Mouse (Mus musculus) mesoderm, embryonic 11.5 days (tissue): ENCODE data around the gene Tmem242.

Experiments
- DNase-seq: peaks from one replicate; pipeline ENCODE4 v3.0.0-alpha.2; 2012; ENCODE audit warnings: low read depth, low spot score

Gene Tmem242

GRCm38 (mm10) chr17:5377151-5377929, 62.7 kb downstream of the Tmem242 start:
- DNase-seq = no peak

DNA sequence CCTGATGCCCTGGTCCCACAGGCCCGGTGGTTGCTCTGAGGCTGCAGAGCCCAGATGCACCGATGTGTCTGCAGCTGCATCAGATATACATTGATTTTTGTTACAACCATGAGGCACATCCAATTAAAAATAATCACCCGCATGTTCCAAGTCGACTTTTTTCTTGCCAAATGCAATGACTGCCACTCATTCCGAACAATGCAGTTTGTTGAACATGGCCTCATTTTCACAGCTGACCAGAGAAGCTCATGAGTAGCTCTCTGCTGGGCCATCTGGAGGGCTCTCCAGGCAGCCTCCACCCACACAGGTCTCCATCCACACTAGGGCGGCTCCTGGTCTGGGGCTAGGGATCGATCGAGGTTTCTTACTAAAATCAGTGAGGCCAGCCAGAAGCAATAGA, 67.1 kb downstream of the Tmem242 start:
- DNase-seq = no peak

DNA sequence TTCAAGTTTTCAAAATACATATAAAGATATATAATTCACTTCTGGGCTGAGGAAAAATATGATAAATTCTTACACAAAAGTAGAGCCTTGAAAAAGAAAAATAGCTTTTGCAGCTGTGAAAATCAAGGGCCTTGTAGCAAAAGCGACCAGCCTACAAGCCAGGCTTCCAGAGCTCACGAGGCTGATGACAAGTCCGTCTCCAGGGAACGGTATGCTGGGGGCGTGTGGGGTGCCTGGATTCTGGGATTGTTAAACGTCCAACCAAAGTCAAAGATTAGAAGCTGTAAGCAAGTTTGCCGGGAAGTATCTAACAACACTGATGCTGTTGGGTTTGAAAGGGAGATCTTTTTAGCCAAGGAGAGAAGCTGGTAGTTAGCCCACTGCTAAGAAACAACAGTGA, 68.5 kb downstream of the Tmem242 start:
- no peak for DNase-seq

GRCm38 (mm10) chr17:5371032-5371431, 69.0 kb downstream of the Tmem242 start:
- no peak for DNase-seq

GRCm38 (mm10) chr17:5365992-5366398, 74.1 kb downstream of the Tmem242 start:
- peak; percentile 30 for DNase-seq
